Mouse (Mus musculus): ENCODE data around the gene Hpse2. TPM values are rescaled to one million over a fixed set of nuclear protein-coding genes. Genes with fewer than 3 reads are reported as not detected.
A peak's percentile ranks its signal among the peaks of the same experiment; 100 is the strongest.

The Hpse2 gene
- polyA plus RNA-seq, 2 experiments, result 4.0 to 5.6 TPM

DNA sequence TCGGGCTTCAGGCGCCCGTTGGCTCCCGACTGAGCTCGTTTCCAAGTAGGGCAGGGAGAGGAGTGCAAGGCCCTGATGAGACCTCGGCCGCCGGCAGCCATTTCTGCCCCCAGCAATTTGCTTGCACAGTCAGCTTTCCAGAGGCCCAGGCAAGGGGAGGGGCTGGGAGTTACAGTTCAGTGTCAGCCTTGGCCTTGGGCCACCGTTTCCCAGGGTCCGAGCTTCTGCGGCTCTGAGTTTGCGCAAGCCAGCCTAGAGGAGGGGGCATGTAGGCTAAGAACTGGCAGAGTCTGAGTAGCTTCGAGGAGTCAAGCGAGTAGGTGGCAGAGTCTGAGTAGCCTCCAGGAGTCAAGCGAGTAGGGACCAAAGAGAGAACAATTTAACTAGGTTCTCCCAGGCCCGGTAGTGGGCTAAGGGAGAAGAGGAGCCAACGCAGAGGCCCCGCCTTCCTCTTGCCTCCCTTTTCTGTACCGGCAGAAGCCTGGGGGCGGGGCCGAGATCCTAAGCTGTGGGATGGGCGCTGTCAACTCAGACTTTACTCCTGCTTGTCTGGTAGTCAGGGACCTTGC is 635.7 kb downstream of the Hpse2 start, which contains the start of gene Pyroxd2:
TSS of gene Pyroxd2 (minus strand) at position 413 of the 569 bp plus-strand sequence.
- Histone ChIP-seq H3K4me3 (replicated peaks; ENCODE audit: low read length) (peak within 1 kb of the TSS; percentile 37), H3K9me3 (ENCODE audit: control insufficient read depth, low read length) (no peaks in the 10 kb centered on the region), H3K4me2 (replicated peaks; ENCODE audit: low read depth, low read length, severe bottlenecking) (peak within 1 kb of the TSS; percentile 66), H3K9ac (ENCODE audit: low read depth, low read length, severe bottlenecking) (peak within 1 kb of the TSS; percentile 78), H3K4me1 (ENCODE audit: control insufficient read depth, insufficient read depth, low read length) (peaks cover 36% of the 10 kb centered on the region), H3K27me3 (ENCODE audit: control insufficient read depth, insufficient read depth, low read length) (no peaks in the 10 kb centered on the region), H3K36me3 (ENCODE audit: control insufficient read depth, insufficient read depth, low read length) (no peaks in the 10 kb centered on the region), H3K27ac (replicated peaks; ENCODE audit: low read depth, low read length) (peak within 1 kb of the TSS; percentile 92)
- TF ChIP-seq POLR2A (IDR thresholded peaks at IDR 0.05; ENCODE audit: borderline replicate concordance, extremely low read depth, insufficient read depth, insufficient read length), result peak; percentile 28; the same call in 1 of the 2 replicates
- DNase-seq (ENCODE audit: low spot score) (peak; percentile 92), ATAC-seq (ENCODE audit: low FRiP score, low read depth) (peak; percentile 91)
- under 1% methylated on average over 20 of the region's 22 CpGs for WGBS

DNA sequence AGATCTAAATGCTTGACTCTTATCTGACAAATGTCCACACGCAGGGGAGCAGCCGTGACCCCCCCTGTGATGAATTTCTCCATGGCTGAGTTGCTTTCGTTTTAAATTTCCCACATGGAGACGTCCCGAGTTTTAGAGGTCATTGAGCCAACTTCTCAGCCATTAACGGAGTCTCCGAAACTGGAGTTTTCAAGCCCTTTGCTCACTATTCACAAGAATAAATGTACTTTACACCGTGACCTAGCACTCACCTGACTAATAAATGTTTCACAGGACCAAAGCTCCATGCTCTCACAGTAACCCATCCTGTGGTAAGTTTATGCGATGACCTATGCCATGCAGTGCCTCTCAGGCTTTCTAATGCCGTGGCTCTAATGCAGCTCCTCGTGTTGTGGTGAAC is 638.0 kb downstream of the Hpse2 start:
- ATAC-seq (ENCODE audit: low FRiP score, low read depth) (no peak), DNase-seq (ENCODE audit: low spot score) (no peak)
- no peak overlapping the region for H3K4me3 ChIP-seq (replicated peaks; ENCODE audit: low read length)
- no peaks in the 10 kb centered on the region for H3K9me3 ChIP-seq (ENCODE audit: control insufficient read depth, low read length)
- H3K9ac ChIP-seq (ENCODE audit: low read depth, low read length, severe bottlenecking), result no peak overlapping the region
- no peak overlapping the region for H3K4me2 ChIP-seq (replicated peaks; ENCODE audit: low read depth, low read length, severe bottlenecking)
- H3K27me3 ChIP-seq (ENCODE audit: control insufficient read depth, insufficient read depth, low read length), result no peaks in the 10 kb centered on the region
- WGBS, result 67% methylated on average over 11 of the region's 11 CpGs
- no peaks in the 10 kb centered on the region for H3K36me3 ChIP-seq (ENCODE audit: control insufficient read depth, insufficient read depth, low read length)
- peaks cover 35% of the 10 kb centered on the region for H3K4me1 ChIP-seq (ENCODE audit: control insufficient read depth, insufficient read depth, low read length)
- H3K27ac ChIP-seq (replicated peaks; ENCODE audit: low read depth, low read length), result no peak overlapping the region
- TF ChIP-seq POLR2A (IDR thresholded peaks at IDR 0.05; ENCODE audit: borderline replicate concordance, extremely low read depth, insufficient read depth, insufficient read length), result no peak

DNA sequence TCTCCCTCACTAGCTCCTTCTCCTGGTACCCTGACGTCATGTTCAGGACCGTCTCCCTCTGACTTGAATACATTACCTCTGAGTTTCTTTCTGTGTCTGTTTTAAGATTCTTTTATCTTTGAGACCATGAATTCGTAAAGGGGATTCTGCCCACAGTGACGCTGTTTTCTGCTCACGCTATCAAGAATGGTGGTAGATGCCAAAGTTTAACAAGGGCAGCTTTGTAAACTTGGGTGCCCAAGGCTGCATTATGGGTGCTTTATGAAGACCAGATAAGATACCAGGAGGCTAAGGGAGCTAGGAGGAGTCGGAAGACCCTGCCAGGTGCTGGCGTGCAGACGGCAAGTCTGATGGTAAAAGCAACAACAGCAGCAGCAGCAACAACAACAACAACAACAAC is 641.5 kb downstream of the Hpse2 start:
- Histone ChIP-seq H3K27me3 (ENCODE audit: control insufficient read depth, insufficient read depth, low read length) (no peaks in the 10 kb centered on the region), H3K27ac (replicated peaks; ENCODE audit: low read depth, low read length) (no peak overlapping the region), H3K4me3 (replicated peaks; ENCODE audit: low read length) (no peak overlapping the region), H3K9ac (ENCODE audit: low read depth, low read length, severe bottlenecking) (no peak overlapping the region), H3K9me3 (ENCODE audit: control insufficient read depth, low read length) (no peaks in the 10 kb centered on the region), H3K4me1 (ENCODE audit: control insufficient read depth, insufficient read depth, low read length) (peaks cover 29% of the 10 kb centered on the region), H3K36me3 (ENCODE audit: control insufficient read depth, insufficient read depth, low read length) (no peaks in the 10 kb centered on the region), H3K4me2 (replicated peaks; ENCODE audit: low read depth, low read length, severe bottlenecking) (no peak overlapping the region)
- 91% methylated on average over 8 of the region's 8 CpGs for WGBS
- DNase-seq (ENCODE audit: low spot score), result no peak
- TF ChIP-seq POLR2A (IDR thresholded peaks at IDR 0.05; ENCODE audit: borderline replicate concordance, extremely low read depth, insufficient read depth, insufficient read length), result no peak
- no peak for ATAC-seq (ENCODE audit: low FRiP score, low read depth)

DNA sequence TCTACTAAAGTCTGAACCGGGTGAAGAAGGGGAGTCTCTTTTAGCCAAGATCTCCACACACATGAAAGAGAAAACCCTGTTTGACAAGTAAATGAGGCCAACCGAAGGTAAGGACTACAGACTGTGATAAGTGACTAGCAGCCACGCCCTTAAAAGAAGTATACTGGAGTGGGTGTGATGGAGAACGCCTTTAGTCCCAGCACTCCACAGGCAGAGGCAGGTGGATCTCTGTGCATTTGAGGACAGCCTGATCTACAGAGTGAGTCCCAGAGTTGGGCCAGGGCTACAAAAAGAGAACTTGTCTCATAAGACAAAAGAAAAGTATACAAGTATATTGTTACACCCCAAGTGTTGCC is 642.3 kb downstream of the Hpse2 start:
- peaks cover 32% of the 10 kb centered on the region for H3K4me1 ChIP-seq (ENCODE audit: control insufficient read depth, insufficient read depth, low read length)
- 72% methylated on average over 4 of the region's 4 CpGs for WGBS
- H3K36me3 ChIP-seq (ENCODE audit: control insufficient read depth, insufficient read depth, low read length), result no peaks in the 10 kb centered on the region
- no peak for ATAC-seq (ENCODE audit: low FRiP score, low read depth)
- H3K27me3 ChIP-seq (ENCODE audit: control insufficient read depth, insufficient read depth, low read length), result no peaks in the 10 kb centered on the region
- no peak for TF ChIP-seq POLR2A (IDR thresholded peaks at IDR 0.05; ENCODE audit: borderline replicate concordance, extremely low read depth, insufficient read depth, insufficient read length)
- H3K4me2 ChIP-seq (replicated peaks; ENCODE audit: low read depth, low read length, severe bottlenecking), result no peak overlapping the region
- H3K9me3 ChIP-seq (ENCODE audit: control insufficient read depth, low read length), result no peaks in the 10 kb centered on the region
- no peak overlapping the region for H3K27ac ChIP-seq (replicated peaks; ENCODE audit: low read depth, low read length)
- H3K4me3 ChIP-seq (replicated peaks; ENCODE audit: low read length), result no peak overlapping the region
- no peak for DNase-seq (ENCODE audit: low spot score)
- no peak overlapping the region for H3K9ac ChIP-seq (ENCODE audit: low read depth, low read length, severe bottlenecking)

DNA sequence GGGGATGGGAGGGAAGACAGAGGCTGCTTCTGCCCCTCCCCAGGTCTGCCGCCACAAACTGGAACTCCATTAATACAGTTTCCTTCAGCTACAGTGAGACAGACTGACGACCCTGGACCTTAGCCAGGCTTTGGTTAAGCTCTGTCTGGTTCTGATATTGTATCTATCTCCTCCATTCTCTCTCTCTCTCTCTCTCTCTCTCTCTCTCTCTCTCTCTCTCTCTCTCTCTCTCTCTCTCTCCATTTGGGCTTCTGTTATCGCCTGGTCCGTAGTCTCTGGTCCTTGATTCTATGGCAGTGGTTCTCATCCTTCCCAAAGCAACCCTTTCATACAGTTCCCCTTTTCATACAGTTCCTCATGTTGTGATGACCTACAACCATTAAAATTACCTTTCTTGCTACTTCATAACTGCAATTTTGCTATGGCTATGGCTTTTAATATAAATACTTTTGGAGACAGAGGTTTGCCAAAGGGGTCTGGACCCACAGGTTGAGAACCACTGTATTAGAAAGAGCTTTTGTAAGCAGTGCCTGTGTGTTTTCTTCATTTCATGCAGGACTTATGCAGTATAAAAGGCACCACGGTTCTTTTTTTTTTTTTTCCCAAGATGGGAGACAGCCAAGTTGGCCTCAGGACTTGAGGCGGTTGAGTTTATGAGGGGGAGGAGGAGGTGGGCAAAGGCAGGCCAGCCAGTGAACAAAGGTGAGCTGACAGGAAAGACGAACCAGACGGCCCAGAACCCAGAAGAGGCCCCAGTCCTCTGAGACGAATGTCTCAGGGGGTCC is 642.9 kb downstream of the Hpse2 start:
- no peak for DNase-seq (ENCODE audit: low spot score)
- H3K27ac ChIP-seq (replicated peaks; ENCODE audit: low read depth, low read length), result no peak overlapping the region
- TF ChIP-seq POLR2A (IDR thresholded peaks at IDR 0.05; ENCODE audit: borderline replicate concordance, extremely low read depth, insufficient read depth, insufficient read length), result no peak

More for the DNA sequence above, 642.9 kb downstream of the Hpse2 start:
- Histone ChIP-seq H3K4me1 (ENCODE audit: control insufficient read depth, insufficient read depth, low read length) (peaks cover 33% of the 10 kb centered on the region), H3K36me3 (ENCODE audit: control insufficient read depth, insufficient read depth, low read length) (no peaks in the 10 kb centered on the region), H3K9me3 (ENCODE audit: control insufficient read depth, low read length) (no peaks in the 10 kb centered on the region), H3K9ac (ENCODE audit: low read depth, low read length, severe bottlenecking) (no peak overlapping the region), H3K27me3 (ENCODE audit: control insufficient read depth, insufficient read depth, low read length) (no peaks in the 10 kb centered on the region), H3K4me2 (replicated peaks; ENCODE audit: low read depth, low read length, severe bottlenecking) (no peak overlapping the region), H3K4me3 (replicated peaks; ENCODE audit: low read length) (no peak overlapping the region)
- 39% methylated on average over 9 of the region's 9 CpGs for WGBS
- ATAC-seq (ENCODE audit: low FRiP score, low read depth), result no peak

Measured in limb, embryonic 14.5 days (tissue).